Mouse (Mus musculus) adipocyte (in vitro differentiated cells): ENCODE data around the gene Ip6k1.

ENCODE experiments used
- DNase-seq: peaks from one replicate; pipeline ENCODE4 v3.0.0-alpha.2; 2016; ENCODE audit warnings: low spot score

Gene Ip6k1

DNA sequence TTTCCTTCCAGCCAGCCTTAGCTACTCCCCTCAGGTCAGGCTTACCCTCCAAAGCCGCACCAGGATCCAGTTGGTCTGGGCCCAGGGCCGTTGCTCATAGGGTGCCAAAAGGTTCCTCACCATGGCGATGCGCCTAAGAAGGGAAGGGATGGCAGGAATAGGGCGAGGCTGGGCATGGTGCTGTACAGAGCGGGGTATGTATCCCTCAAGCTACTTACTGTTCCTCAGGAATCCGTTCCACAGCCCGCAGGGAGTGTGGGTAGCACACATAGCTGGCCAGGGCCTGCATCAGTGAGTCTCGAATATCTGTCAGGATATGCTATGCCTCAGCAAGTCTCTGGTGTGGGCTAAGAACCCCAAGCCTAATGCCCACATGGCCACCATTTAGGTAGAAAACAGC lies 56.0 kb downstream of the Ip6k1 start:
- DNase-seq: no peak

DNA sequence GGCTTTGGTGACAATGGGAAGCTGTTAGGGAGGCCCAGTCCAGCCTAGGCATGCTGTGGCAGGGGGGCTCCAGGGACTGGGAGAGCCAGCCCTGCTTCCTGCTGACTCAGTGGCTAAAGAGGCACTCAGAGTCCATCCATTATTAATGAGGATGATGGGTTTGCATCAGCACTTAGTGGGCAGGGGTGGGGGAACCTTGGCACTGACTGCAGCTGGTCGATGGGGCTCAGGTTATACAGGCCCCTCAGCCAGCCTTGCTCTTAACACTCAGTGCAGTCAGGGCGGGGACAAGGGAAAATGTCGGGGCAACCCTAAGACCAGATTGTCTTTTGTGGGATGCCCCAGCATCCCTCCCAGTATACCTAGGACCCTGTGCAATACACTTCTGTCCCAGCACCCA lies 59.8 kb downstream of the Ip6k1 start:
- DNase-seq: no peak

DNA sequence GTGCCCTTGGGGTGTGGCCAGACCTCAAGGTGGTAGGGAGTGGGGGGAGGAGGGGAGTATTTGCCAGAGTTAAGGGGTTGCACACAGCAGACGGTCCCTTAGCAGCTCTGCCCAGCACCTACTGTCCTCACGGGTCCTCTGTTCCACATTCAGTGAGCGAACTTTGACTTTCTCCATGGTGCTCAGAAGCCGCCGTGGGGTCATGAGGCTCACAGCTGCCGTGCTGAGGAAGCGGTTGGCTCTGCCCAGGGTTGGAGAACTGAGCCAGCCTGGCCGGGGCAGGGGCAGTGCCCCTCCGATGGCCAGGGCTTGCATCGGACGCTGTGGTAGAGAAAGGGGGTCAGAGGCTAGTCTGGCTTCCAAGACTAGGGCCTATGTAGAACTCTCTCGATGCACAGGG lies 61.1 kb downstream of the Ip6k1 start:
- no peak for DNase-seq

DNA sequence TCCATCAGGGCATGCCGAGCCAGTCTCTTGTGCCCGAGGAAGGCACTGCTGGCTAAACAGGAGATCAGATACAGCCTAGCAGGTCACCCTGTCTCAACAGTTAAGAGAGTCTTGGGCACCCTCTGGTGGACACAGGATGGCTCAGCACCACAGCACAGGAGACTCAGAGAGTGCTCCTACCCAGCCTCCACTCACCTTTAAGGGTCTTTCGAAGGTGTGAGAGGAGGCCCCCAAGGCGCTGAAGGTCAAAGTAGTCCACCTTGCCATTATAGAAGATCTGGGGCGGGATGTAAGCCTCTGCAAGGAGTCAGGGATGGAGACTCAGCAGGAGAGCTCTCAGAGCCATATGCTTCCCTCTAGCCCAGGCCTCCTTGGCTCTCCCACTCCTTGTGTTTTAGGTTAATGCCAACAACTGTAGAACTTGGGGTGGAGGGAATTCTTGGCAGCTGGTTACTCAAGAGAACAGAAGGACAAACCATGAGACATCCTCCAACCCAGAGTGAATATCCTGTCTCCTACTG lies 63.2 kb downstream of the Ip6k1 start:
- peak; percentile 76 for DNase-seq

DNA sequence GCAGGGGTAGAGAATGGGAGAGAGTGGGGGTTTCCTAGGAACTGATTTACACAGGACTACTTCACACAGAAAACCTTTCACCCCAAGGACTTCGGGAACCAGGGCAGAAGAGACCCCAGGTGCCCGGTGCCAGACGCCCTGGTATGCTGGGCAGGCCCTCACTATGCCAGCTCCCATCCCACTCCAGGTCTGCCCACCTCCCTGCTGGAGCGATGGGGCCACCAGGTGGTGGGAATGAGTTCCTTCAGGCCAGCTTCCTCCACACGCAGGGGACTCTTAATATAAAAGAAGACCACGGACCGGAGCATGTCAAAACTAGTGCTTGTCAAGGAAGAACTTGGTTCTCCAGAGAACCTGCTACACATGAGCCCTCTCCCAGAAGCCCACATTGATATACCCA lies 64.9 kb downstream of the Ip6k1 start:
- DNase-seq: no peak

DNA sequence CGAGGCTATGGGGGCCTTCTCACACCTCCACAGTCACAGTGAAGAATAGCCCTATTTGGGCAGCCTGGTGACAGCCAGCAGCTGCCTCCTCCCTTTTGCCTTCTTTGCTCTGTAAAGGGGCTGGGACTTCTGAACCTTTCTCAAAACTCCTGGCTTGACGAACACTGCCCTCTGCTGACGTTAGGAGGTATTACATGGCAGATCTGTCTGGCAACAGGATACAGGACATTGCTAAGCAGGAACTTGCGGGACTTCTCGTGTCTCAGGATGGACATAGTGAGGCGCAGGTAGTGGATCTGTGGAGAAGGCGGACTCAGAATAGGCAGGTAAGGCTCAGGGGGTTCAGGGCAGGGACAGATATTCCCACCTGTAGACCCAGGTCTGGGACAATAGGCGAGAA lies 65.6 kb downstream of the Ip6k1 start:
- peak; percentile 91 for DNase-seq

DNA sequence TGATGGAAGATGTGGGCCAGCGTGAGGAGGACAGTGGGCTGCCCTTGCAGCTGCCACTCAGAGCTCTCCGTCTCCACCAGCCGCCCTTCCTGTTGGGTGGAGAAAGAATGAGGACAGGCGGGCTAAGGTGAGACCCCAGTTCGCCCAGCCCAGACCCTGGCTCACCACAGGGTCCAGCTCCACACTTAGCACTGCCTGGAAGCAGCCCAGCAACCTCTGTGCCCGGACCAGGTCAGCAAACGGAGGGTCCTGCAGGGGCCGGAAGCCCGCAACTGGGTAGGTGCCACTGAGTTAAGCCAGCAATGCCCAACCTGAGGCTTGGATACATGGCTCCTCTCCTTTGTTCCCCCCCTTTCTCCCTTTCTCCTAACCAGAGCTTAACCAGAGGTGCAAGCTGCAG lies 66.7 kb downstream of the Ip6k1 start:
- DNase-seq: no peak

DNA sequence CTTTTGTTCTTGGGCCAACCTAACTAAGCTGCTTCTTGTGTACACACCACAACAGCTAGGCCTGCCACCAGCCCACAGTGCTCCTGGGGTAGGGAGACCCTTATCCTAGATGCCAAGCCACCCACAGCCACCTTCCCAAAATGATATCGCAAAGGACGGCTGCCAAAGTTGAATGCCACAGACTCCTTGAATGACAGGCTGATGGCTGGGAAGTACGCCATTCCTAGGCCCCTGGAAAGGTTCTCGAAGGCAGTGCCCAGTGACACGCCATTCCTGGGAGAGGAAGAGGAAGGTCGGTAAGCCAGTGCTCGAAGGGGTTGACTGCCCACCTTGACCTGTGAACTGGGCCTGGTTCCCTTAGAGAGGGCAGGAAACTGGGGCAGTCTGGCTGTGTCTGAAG lies 67.2 kb downstream of the Ip6k1 start:
- no peak for DNase-seq

DNA sequence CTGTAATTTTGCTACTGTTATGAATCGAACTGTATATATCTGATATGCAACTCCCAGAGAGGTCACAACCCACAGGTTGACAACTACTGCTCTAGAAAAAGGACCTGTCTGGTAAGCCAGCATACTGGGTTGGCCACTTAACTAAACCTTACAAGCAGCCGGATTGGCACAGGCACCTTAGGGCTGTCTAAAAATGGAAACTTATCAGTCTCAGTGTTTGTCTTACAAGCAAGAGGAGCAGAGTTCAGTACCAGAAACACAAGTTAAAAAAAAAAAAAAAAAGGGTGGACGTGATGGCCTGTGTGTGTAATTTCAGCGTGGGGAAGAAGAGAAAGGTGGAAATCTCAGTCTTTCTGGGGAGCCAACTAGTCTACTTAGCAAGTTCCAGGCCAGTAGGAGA lies 69.5 kb downstream of the Ip6k1 start:
- DNase-seq: no peak

DNA sequence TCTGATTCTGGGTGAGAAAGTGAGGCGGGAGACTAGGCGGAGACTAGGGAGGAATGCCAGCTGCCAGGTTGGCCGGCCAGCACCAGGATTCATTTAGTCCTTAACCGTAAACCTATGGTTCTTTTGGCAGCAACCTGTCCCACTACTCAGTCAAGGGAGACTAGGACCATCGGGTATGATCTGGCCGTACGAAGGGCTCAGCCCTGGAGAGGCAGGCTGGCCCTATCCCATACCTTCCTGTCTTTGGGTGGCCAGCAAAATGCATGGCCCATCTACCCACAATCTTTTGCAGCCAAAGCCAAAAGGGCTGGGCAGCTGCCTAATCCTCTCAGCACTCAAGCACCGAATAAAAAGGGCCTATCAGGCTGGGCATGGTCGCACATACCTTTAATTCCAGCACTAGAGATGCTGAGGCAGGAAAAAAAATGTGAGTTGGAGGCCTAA lies 70.2 kb downstream of the Ip6k1 start:
- no peak for DNase-seq

DNA sequence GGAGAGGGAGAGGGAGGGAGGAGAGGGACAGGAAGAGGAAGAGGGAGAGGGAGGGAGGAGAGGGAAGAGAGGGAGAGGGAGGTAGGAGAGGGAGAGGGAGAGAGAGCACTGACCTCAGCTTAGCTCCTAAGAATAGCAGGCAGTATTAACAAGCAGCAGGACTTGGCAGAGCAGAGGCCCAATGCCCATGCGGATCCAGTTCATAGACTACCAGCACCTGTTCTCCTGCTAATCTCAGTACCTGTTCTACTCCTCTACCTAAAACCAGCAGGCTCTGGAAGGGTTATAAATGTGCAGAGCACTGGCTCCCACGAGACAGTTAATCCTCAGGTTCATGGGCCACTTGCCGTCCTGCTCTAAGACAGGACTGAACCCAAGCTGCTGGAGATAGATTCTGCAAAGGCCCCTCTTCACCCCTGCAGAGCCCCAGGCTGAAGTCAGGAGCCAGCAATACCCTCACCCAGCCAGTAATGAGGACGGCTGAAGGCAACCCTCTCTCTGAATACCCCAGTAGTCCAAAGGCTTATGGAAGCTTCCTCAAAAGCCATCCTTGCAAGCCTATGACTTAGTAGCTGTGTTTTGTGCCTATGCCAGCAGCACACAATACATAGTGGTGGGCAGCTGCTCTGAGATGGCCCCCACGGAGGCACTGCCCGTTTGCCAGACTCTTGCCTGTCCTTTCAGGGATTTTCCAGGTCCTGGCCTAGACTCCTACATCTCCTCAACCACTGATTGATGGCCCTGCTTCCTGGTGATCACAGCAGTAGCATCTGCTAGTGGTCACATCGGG lies 71.0 kb downstream of the Ip6k1 start:
- no peak for DNase-seq

DNA sequence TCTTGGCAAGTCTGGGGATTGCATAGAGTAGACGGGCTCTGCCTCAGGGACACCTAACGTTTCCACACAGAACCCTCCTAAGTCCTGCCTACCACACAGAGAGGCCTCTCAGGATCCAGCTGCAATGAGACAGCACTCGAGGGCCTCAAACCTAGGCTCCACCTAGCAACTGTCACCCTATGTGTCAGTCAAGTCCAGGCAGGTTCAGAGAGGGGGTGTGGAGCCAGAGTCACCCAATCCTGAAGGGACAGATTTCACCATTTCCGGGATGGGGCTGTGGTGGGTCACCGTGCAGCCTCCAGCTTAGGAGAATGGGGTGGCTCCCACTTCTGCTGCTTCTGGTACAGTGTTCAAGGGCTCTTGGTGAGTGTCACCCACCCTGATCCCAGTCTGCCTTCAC lies 77.9 kb downstream of the Ip6k1 start, which contains the start of gene Mst1:
Mst1 (plus strand) TSS at position 269 of the 400 bp plus-strand sequence.
- DNase-seq: no peak

DNA sequence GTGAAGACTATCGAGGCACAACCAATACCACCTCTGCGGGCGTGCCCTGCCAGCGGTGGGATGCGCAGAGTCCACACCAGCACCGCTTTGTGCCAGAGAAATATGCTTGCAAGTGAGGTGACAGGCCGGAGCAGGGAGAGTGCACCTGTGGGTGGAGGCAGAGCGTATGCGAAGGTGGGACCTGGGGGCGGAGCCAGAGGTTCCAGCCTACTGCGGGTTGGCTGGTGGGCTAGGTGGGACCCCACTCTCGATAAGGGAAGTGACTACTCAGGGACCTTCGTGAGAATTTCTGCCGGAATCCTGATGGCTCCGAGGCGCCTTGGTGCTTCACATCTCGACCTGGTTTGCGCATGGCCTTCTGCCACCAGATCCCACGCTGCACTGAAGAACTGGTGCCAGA lies 80.2 kb downstream of the Ip6k1 start:
- no peak for DNase-seq

DNA sequence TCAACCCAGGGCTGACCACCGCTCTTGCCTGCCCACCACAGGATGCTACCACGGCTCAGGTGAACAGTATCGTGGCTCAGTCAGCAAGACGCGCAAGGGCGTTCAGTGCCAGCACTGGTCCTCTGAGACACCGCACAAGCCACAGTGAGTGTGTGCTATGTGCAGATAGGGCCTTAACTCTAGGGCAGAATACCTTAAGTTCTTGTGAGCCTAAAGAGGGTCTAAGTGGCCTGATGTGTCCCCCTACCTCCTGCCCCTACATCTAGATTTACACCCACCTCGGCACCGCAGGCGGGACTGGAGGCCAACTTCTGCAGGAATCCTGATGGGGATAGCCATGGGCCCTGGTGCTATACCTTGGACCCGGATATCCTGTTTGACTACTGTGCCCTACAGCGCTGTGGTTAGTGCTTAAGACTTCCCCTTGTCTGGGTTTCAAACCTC lies 80.7 kb downstream of the Ip6k1 start, which contains the start of gene Rnf123:
Rnf123 (minus strand) TSS at position 359 of the 444 bp plus-strand sequence.
- no peak for DNase-seq

DNA sequence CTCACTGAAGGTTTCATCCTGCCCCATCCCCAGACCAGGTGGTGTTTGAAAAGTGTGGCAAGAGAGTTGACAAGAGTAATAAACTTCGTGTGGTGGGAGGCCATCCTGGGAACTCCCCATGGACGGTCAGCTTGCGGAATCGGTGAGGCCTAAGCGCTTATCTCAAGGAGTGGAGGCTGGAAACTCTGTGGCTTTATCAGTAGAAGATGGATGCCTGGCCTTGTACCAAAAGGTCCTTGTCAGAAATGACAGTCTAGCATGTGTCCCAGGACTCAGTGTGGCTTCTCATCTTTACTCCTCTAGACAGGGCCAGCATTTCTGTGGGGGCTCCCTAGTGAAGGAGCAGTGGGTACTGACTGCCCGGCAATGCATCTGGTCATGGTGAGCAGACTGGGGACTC lies 81.3 kb downstream of the Ip6k1 start:
- no peak for DNase-seq

DNA sequence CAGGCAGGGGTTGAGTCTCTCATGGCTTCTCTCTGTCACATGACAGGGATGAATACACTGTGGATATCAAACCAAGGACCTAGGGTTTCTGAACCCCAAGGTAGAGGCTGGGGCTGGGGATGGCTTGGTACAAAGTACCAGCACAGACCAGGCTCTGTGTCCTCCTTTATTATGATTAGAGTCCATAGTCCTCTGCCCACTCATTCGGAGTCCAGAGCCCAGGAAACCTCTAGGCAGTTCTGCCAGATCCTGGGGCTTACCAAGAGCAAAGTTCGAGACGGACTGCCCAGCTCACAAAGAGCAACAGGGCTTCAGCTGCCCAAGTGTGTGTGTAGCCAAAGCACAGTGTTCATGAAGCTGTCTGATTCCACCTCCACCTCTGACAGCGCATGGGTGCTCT lies 83.0 kb downstream of the Ip6k1 start:
- no peak for DNase-seq

DNA sequence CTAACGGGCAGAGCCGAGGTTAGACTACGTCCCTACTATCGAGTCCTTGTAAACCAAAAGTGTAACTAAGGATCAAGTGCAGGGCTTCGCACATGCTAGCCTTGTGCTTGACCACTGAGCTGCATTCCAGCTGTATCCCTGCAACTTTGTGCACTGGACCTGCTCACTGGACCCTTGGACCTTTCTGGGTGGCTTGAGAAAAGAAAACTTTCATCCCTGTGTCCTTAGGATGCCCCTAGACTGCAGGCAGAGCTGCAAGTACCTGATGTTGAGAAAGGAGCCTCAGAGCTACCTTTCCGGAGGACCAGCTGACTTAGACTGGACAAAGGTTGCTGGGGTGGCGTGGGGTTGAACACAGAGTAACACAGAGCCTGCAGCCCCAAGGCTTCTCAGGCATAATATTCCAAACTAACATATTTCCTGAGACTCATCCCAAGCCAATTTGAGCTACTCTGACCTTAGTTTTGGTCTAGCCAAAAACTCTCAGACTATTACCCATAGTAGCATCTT lies 88.4 kb downstream of the Ip6k1 start:
- no peak for DNase-seq

DNA sequence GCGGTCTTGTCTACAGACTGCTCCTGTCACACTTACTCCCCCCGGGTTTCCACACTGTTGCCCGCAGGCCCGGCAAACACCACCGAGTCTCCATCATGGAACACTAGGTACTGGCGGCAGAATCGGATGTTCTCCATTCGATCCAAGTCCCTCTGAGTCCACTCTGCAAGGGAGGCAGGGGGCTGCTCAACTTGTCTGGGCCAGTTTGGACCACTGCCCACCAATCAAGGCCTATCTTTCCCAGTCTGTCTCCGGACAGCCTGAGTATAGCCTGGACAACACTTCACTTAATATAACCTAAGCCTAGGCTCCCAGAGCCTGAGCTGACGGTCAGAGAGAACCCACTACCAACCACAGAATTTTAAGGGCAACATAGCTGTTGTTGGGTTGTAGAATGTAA lies 91.3 kb downstream of the Ip6k1 start:
- peak; percentile 12 for DNase-seq

DNA sequence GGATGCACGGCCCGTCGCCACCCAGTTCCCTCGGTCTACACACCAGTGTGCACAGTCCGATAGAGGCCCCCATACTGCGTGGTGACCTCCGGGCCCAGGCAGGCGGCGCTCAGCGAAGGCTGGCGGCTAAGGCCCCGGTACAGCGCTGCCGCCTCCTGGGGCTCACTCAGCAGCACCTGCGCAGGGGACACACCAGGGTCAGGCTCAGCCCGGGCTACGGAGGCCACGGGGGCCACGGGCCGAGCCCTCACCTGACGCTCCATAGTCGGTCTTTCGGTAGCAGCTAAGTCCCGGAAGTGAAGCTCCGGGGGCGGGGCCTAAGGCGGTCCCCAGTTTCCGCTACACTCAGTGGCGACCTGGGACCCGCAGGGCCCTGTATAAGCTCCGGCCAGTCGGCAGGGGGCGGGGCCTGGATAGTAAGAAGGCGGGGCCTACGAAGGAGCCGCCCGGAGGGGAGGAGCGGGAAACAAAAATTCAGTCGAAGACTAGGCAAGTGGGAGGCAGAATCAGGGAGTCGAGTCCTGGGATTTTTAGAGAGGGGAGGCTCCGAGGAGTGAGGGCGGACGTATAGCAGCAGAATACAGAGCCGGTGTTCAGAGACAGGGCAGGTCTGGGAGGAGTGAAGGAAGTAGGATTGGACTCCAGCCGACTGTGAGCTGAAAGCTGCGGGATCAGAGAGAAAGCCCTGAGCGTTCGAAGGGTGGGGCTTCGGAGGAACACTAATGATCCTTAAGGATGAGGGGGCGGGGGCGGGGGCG lies 92.1 kb downstream of the Ip6k1 start, which contains the start of gene Apeh:
Apeh (minus strand) TSS at position 423 of the 758 bp plus-strand sequence.
- DNase-seq: peak; percentile 92

DNA sequence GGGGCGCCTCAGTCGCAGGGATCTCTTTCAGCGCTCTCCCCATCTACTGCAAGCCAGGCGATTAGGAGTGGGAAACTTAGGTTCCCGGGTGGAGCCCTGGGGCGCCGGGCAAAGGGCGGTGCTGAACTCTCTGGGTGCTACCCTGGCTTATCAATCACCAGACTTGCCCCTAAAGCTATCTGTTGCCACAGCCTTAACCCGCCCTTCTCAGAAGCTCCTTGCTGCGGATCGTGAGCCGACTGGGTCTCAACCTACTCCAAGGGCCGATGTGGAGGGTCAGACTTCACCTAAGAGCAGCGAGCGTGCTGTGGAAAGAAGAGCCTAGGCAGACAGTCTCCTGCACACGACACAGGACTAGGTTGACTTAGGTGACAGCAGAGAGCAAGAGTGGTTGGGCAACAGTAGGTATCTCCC lies 92.7 kb downstream of the Ip6k1 start:
- DNase-seq: peak; percentile 33

DNA sequence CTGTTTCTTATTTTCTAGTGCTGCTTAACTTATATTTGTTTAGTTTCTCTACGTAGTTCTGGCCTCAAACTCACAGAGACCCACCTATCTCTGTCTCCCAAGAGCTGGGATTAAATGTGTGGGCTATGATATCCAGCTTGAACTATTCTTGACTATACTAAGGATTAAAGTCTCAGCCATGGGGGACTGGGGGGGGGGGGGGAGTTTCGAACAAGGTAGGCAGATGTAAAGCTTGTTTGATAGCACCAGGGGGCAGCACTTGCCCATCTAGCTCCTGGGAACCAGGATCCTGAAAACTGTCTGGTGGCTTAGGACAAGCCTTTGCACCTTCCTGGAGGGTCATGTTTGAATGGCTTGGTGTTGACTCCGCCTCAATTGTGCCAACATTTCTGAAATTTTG lies 93.2 kb downstream of the Ip6k1 start:
- DNase-seq: peak; percentile 80

DNA sequence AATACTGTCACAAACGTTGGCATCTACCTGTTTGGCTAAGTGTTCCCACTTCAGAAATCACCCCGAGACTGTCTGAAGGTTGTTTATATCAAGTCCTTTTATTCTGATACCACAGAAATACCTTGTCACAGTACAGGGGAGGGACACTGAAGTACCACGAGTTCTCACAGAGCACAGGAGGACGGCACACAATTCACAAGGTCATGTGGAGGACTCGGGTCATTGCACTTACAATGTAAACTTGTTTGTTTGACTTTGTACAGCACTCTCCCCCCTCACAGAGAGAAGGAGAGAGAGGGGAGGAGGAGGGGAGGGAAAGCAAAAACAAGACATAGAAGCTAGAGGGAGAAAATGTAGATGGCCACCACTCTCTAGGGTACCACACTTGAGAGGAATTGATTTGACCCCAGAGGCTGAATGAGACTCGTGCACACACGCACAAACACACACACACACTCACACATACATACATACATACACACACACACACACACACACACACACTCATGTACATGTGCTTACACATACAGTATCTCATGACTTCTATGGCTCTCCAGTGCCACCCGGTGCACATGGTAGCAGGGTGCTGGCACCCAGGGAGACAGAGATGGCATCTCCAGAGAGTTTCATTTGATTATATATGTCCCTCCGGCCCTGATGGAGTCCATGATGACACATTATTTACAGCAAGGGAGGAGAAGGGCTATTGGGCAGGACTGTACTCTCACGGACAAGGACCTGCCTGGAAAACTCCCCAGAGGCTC lies 93.8 kb downstream of the Ip6k1 start:
- no peak for DNase-seq
